Mouse (Mus musculus): ENCODE results near the gene Smoc1.

Smoc1 gene

DNA sequence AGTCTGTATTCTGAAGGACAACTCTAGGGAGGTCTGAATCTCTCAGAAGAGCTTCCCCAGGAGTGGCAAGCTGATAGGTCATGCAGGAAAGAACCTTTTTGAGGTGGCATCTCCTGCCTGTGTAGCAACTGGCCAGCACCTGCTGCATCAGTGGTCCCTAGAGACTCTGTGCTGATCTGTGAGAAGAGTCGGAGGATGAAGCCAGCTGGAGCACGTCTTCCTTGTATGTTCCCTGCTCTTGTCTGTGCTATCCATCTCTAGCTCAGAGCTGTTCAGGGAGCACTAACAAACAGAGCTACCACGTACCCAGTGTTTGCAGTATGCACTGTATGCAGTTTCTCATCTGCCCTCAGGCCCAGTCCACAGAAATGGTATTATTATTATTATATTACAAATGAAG lies 54.4 kb downstream of the Smoc1 start:
- DNase-seq (ENCODE audit: low spot score): no peak

DNA sequence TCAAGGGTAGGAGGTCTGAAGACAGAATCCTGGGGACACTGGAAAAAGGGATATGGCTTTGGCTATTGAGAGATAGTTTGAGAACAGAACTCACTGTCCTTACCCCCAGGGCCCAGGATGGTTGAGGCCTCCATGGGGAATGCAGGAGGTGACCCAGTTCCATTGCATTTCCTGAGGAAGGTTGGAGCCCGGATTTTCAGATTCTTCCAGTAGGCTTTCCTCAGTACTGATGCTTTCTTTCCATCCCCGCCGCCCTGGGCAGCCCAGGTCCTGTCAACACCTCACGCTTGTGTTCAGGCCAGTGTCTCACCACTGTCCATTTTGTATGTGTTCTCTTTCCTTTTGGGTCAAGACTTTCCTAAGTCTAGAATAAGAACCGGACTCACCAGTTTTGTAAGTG lies 56.5 kb downstream of the Smoc1 start:
- DNase-seq (ENCODE audit: low spot score): no peak

- no peak for DNase-seq (ENCODE audit: low spot score)
Observed at GRCm38 (mm10) chr12:81085244-81085643, 58.6 kb downstream of the Smoc1 start.

- no peak for DNase-seq (ENCODE audit: low spot score)
Observed at GRCm38 (mm10) chr12:81088131-81088530, 61.5 kb downstream of the Smoc1 start.

DNA sequence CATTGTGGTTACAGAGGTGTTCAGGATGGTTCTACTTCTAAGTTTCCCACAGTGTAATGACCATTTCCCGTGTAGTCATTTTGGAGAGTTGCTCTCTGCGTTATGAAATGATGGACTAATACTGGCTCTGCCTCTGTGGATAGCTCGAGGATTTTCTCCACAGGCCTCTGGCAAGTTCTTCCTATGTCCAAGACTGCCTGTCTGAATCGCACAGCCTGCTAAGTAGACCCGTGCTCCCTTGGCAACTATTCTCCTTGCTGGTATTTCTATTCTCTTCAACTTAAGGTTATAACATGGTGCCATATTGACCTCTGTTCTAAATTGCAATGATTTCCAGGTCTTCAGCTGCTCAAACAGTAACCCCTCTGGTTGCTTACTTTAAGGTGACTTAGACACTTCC lies 65.0 kb downstream of the Smoc1 start:
- no peak for DNase-seq (ENCODE audit: low spot score)

GRCm38 (mm10) chr12:81092641-81093040 lies 66.0 kb downstream of the Smoc1 start:
- no peak for DNase-seq (ENCODE audit: low spot score)

- DNase-seq (ENCODE audit: low spot score): no peak
Observed at GRCm38 (mm10) chr12:81093211-81093610, 66.6 kb downstream of the Smoc1 start.

GRCm38 (mm10) chr12:81094766-81095405 lies 68.3 kb downstream of the Smoc1 start:
- no peak for DNase-seq (ENCODE audit: low spot score)

DNA sequence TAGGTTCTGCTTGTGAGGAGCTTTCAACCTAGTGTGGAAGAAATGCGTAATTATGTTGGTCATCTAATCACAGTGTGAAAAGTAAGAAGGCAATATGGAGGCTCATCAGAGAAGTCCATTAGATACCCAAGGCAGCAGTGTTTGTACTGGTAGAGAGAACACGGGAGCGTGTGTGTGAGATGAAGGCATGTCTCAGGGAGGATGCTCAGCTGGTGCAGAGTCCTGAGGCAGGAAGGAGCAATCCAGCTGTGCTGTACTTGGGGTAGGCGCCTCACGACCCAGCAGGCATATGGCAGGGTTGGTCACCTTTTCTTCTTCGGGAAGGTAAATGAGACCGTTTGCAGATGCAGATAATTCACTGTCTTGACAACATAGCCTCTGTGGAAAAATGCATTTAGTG lies 70.7 kb downstream of the Smoc1 start:
- no peak for DNase-seq (ENCODE audit: low spot score)

GRCm38 (mm10) chr12:81097738-81098137 lies 71.1 kb downstream of the Smoc1 start:
- DNase-seq (ENCODE audit: low spot score): no peak

DNA sequence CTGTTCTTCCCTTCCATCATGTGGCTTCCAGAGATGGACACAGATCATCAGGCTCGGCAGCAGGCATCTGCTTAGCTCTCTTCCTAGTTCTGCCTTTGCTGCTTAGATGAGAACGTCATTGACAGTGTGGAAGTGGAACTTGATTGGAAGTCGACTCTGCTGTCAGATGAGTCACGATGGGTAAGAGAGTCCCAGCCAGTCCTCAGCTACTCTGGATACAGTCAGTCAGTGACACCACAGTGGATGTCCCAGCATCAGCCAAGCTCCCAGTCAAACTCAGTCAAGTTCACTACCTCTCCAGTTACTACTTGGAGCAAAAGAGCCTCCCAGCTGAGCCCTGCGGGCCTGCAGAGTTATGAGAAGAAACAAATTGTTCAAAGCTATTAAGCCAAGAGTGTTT lies 72.6 kb downstream of the Smoc1 start:
- DNase-seq (ENCODE audit: low spot score): no peak

- DNase-seq (ENCODE audit: low spot score): no peak
Observed at GRCm38 (mm10) chr12:81101691-81102090, 75.1 kb downstream of the Smoc1 start.

DNA sequence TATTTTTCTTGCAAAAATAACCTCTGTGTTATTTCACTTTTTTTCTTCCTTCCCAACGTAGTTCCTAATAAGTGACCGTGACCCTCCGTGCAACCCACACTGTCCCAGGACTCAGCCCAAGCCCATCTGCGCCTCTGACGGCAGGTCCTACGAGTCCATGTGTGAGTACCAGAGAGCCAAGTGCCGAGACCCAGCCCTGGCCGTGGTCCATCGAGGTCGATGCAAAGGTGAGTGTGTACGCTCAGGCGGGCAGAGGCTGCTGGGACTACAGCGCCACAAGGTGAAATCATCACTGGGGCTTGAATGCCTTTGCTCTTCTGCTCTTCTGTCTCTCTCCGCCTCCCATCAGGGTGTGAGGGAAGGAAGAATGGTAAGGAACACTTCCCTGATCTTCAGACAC lies 77.9 kb downstream of the Smoc1 start:
- no peak for DNase-seq (ENCODE audit: low spot score)

DNA sequence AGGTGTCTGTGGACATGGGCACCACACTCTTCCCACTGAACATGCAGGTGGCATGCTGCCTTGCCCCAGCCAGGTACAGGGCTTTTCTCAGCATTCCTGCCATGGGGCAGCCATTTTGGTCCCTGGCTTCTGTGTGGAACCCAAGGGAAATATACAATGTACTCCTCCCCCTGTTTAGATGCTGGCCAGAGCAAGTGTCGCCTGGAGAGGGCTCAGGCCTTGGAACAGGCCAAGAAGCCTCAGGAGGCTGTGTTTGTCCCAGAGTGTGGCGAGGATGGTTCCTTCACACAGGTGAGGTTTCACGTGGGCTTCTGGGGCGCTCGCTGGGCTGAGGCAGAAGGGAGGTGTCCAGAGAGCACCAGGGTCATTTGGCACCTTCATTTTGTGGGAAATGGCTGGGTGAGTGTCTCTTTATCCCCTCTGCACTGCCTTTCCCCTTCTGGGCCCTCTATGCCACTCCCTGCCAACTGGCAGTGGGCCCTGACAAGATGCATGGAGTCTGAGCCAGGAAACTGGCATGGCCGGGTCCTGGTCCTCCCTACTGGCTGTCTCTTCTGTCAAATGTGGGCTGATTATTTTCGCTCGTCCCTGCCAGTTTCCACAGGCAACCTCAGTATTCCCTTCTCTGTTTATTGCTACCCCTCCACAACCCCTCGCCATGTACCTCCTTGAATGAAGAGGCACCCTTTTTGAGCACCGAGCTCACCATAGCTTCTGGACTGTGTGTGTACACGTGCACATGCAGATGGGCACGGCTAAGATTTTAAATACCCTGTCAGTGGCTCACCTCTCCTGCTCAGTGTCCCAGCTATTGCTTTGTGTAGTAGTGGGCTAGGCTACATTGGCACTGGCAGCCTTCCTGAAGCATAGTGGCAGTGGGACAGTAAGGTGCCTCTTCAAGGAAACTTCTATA lies 79.4 kb downstream of the Smoc1 start:
- no peak for DNase-seq (ENCODE audit: low spot score)

GRCm38 (mm10) chr12:81107278-81108100 lies 80.9 kb downstream of the Smoc1 start:
- DNase-seq (ENCODE audit: low spot score): no peak

DNA sequence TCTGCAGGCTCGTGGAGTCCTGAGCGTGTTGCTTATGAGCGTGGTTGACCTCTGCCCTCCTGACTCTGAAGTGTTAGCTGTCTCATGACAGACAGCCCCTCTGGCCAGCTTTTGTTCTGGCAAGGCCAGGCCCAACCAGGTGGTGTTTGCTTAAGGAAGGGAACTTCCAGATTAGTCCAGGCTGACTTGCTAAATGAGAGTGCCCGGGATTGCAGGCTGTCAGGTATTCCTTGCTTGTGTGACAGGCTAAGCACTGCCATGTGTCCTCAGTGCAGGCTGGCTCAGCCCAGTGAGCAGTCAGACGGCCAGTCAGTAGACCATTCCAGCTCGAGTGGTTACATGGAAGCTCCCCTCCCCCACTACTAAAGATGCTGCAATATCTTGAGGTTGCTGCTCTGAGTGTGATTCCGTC lies 82.0 kb downstream of the Smoc1 start:
- DNase-seq (ENCODE audit: low spot score): no peak

DNA sequence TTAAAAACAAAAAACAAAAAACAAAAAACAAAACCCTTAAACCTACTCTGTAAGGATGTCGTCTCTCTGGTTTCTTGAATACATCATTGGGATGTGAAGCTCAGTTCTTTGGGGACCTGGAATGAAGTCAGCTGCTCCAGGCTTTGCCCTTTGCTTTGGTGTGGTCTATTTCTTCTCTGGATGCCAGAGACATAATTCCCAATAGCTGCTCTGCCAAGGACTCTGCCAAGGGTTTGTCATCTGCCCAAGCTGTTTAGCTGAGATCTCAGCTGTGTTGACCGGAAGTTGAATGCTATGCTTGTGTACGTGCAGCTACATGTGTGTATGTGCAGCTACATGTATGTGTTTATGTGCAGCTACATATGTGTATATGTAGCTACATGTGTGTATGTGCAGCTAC lies 83.4 kb downstream of the Smoc1 start:
- DNase-seq (ENCODE audit: low spot score): no peak

- DNase-seq (ENCODE audit: low spot score): no peak
Observed at GRCm38 (mm10) chr12:81112321-81112720, 85.7 kb downstream of the Smoc1 start.

DNA sequence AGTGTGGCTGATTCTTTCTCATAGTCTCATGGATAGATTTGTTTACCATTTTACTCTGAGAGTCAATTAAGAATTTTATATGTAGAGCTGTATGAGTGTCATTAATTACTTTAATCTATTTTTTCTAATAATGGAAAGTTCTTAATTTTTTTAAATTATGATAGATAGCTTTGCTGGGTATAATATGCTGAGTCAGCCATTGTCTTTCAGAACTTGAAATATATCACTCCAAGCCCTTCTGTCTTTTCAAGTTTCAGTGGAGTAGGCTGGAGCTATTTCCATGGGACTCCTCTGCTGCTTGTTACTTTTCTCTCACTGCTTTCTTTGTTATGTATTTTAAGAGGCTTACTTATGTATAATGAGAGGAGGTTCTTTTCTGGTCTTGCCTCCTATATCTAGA lies 93.7 kb downstream of the Smoc1 start:
- DNase-seq (ENCODE audit: low spot score): no peak

DNA sequence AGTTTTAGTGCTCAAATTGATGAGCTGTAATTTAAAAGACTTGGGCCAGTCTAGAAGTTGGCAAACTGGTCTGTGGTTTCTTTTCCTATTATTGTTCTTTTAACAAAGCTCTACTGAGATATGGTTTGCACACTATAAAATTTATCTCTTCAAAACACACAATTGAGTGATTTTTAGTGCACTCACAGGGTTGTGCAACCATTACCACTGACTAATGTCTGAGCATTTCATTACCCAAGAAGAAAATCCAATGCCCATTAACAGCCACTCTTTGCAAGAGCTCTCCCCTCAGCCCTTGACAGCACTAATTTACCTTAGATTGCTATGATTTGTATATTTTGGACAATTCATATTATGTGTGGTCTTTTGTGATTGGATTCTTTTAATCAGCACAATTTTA lies 97.2 kb downstream of the Smoc1 start:
- no peak for DNase-seq (ENCODE audit: low spot score)

DNA sequence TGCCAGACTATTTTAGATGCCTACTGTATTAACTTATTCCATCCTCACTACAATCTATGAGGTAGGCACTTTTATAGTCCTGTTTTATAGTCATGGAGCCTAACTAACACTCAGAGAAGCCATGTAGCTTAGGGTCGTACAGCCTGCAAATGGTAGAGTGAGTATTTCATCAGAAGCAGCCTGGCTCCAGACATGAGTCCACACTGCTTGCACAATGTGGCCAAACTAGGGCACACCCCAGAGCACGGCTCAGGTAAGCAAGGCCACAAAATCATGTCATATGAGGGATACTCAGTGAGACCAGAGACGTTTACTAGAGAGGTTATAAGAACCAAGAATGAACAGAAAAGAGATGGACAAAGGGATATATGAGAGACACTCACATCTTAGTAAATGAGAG lies 100.2 kb downstream of the Smoc1 start:
- DNase-seq (ENCODE audit: low spot score): no peak

DNA sequence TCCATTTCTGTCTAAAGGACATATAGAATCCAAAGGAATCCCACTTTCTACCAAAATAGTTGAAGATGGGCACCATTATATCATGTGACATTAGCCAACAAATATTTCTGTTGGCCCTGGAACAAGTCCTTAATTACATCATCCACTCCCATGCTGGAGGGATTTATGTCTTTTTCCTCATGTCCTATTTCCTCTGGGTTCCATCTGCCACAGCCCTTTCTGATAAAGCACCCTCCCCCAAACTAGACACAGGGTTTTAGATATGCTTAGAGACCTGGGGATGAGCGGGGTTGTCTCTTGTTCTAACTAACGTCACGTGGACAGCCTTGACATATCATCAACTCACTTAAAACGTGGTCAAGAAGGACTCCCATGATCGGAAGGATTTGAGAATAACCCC lies 102.1 kb downstream of the Smoc1 start:
- DNase-seq (ENCODE audit: low spot score): no peak

DNA sequence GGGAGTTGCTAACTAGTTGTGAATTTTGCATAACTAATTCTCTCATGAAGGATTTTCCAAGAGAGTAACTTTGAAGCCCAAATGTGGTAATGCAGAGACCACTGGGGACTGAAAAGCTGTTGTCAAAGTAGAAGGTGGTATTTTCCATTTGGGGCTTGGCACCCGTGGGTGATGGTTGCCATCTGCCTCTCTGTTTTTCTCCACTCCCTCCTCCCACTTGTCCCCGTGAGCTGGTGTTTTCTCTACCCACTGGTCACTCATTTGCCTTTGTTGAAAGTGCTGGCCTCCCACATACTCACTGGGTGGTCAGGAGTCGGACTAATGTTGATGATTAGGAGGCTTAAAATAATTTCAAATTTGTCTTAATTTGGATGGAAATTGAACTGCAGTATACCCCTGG lies 104.1 kb downstream of the Smoc1 start:
- no peak for DNase-seq (ENCODE audit: low spot score)

Measured in urinary bladder, postnatal 14 days (tissue).